Mouse (Mus musculus): ENCODE data around the gene Hspa4.
"Not testable (repeated sequence)": the region's sequence is repeated elsewhere in the genome, so short reads cannot be mapped to it uniquely, and the experiment has no call there.

Gene Hspa4

DNA sequence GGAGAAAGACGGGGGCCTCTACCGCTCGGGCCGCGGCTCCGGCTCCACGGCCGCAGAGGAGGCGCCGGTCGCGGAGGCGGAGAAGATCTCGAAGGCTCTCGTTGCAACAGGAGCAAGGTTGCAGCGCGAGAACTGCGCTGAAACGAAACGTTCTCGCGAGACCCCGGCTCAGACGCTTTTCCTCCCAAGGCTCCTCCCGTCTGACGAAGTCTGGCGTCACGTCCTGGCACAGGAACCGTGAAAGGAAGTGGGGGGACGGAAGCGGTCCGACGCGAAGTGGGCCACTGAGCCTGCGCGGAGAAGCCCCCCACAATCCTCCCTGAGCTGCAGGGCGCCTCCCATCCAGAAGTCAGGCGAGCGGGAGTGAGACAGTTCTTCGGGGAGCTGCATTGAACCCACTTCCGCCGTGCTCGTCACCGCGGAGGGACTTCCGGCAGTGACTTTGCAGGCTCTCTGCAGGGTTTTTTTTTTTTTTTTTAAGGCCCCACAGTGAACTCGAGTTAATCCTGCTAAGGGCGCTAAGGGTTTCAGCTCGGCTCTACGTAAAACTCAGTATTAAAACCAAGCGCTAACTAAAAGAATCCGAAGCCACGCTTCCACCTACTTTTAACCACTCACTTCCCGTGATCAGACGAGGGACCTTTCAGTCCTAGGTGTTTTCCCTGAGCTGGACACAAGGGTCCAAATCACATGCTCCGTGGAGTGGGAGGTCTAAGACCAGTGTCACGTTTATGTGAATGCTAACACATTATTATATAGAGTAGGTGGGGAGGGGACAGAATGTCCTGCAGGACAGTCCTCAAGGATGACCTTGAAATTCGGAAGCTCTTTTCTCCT, at the start of gene Hspa4:
Gene Hspa4 (minus strand): TSS at position 128 of the 837 bp plus-strand sequence.
- DNase-seq (ENCODE audit: low read depth in 2 of 2, low spot score in 2 of 2) = peak; percentile 96 to 98

DNA sequence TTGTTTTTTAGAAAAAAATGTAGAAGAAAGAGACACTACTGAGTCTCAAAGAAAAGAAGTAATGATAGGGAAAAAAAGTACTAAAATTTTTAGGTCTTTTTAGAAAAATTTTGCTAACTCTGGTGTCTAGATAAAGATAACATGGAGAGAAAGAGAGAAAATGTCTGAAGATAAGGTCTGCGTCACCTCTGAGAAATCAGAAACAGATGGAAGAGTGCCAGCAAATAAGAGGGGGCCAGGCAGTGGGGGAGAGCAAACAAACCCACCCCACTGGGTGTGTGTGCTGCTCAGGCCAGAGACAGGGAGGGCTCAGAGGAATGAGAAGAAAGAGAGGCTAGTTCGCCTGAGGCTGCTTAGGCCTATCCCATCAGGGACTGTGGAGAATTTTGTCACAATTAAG, 45.5 kb upstream of the Hspa4 start:
- DNase-seq (ENCODE audit: low read depth in 2 of 2, low spot score in 2 of 2) = no peak

GRCm38 (mm10) chr11:53345328-53345727, 45.1 kb upstream of the Hspa4 start:
- no peak for DNase-seq (ENCODE audit: low read depth in 2 of 2, low spot score in 2 of 2)

GRCm38 (mm10) chr11:53342711-53343110, 42.5 kb upstream of the Hspa4 start:
- no peak for DNase-seq (ENCODE audit: low read depth in 2 of 2, low spot score in 2 of 2)

GRCm38 (mm10) chr11:53341019-53341418, 40.8 kb upstream of the Hspa4 start:
- DNase-seq (ENCODE audit: low read depth in 2 of 2, low spot score in 2 of 2) = not testable (repeated sequence)

DNA sequence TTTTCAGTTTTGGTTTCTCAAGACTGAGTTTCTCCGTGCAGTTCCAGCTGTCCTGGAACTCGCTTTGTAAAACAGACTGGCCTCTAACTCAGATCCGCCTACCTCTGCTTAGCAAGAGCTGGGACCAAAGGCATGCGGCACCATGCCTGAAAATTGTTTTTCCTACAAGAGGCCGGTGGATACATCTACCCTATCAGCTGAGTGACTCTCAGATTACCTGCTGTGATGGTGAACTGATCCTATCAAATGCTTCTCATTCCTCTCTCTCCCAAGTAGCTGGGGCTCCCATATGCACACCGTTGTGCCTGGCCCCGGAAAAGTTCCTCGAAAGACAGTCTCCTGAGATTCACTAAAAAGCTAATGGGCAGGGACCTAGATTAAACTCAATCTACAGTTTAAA, 37.4 kb upstream of the Hspa4 start:
- DNase-seq (ENCODE audit: low read depth in 2 of 2, low spot score in 2 of 2) = no peak

DNA sequence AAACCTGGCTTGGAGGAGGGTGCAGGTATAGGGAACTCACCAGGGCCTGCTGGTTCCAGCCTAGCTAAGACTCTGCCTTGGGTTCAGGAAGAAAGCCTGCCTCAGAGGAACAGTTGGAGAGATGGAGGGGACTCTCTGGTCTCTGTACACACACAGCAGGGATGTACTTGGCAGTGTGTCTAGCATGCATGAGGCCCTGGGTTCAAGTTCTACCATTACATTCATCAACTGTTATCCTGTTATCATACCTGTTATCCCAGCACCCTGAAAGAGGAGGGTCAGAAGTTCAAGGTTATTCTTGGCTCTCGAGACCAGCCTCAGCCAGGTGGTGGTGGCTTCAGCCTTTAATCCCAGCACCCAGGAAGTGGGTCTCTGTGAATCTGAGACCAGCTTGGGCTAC, 36.7 kb upstream of the Hspa4 start:
- no peak for DNase-seq (ENCODE audit: low read depth in 2 of 2, low spot score in 2 of 2)

DNA sequence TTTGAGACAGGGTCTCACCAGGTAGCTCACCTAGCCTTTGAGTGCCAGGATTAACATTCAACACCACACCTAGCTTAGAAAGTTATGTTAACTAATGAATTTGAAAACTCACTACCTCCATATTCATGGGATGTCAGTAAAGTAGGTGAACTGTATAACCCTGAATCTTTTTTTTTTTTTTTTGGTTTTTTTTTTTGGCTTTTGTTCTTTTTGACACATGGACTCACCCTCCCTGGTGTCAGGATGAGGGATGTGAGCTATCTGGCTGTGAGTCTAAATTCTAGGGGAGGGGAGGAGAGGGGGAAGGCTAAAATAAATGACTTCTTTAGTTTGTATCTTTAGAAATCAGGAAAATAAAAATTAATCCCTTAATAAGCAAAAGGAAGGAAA, 35.9 kb upstream of the Hspa4 start:
- no peak for DNase-seq (ENCODE audit: low read depth in 2 of 2, low spot score in 2 of 2)

GRCm38 (mm10) chr11:53335505-53336181, 35.4 kb upstream of the Hspa4 start:
- no peak for DNase-seq (ENCODE audit: low read depth in 2 of 2, low spot score in 2 of 2)

GRCm38 (mm10) chr11:53332076-53332680, 31.9 kb upstream of the Hspa4 start:
- DNase-seq (ENCODE audit: low read depth in 2 of 2, low spot score in 2 of 2) = no peak

- DNase-seq (ENCODE audit: low read depth in 2 of 2, low spot score in 2 of 2) = no peak
Observed at GRCm38 (mm10) chr11:53331121-53331520, 30.9 kb upstream of the Hspa4 start.

DNA sequence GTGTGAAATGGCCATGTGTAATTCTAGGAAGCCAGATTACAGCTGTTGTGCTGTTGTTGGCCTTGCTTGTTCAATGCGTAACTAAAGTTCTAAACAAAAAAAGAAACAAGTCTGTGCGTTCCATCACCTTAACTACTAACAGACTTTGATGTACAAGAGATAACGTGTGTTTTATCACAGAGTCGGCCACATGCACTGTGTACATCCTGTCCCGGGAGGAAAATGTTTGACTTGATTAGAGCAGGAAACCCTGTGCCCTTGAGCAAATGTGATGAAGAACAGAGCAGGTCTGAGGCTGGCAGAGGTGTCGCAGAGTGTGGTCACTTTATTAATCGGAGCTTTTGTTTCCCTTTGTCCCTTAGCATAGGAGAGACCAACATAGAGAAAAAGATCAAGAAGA, 30.1 kb upstream of the Hspa4 start:
- DNase-seq (ENCODE audit: low read depth in 2 of 2, low spot score in 2 of 2) = no peak

DNA sequence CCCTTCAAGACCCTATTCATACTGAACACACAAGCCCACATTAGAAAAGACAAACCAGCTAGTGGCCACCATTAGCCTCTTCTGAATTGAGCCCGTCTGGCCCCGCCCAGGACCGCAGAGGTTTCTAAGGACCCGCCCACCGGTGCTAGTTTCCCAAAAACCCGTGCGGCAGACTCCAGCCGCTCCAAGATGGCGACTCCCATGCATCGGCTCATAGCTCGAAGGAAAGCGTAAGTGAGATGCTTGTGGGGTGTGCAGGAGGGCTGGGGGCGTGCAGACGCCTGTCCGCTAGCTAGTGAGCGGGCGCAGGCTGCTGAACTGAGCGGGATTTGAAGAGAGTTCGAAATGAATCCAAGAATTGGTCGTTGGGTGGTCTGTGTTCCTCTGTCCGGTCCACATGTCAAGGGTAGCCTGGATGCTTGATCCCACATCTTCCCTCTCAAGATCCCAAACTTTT, 24.3 kb upstream of the Hspa4 start, which contains the start of gene Zcchc10:
Gene Zcchc10 (plus strand): TSS at position 168 of the 457 bp plus-strand sequence.
- peak; percentile 78 to 86 for DNase-seq (ENCODE audit: low read depth in 2 of 2, low spot score in 2 of 2)

- DNase-seq (ENCODE audit: low read depth in 2 of 2, low spot score in 2 of 2) = not testable (repeated sequence)
Observed at GRCm38 (mm10) chr11:53319867-53320266, 19.6 kb upstream of the Hspa4 start.

GRCm38 (mm10) chr11:53318568-53318967, 18.3 kb upstream of the Hspa4 start:
- not testable (repeated sequence) for DNase-seq (ENCODE audit: low read depth in 2 of 2, low spot score in 2 of 2)

GRCm38 (mm10) chr11:53318041-53318440, 17.8 kb upstream of the Hspa4 start:
- DNase-seq (ENCODE audit: low read depth in 2 of 2, low spot score in 2 of 2) = no peak

- DNase-seq (ENCODE audit: low read depth in 2 of 2, low spot score in 2 of 2) = no peak
Observed at GRCm38 (mm10) chr11:53316996-53317395, 16.7 kb upstream of the Hspa4 start.

GRCm38 (mm10) chr11:53314770-53315173, 14.5 kb upstream of the Hspa4 start:
- no peak for DNase-seq (ENCODE audit: low read depth in 2 of 2, low spot score in 2 of 2)

GRCm38 (mm10) chr11:53312823-53313222, 12.6 kb upstream of the Hspa4 start:
- DNase-seq (ENCODE audit: low read depth in 2 of 2, low spot score in 2 of 2) = not testable (repeated sequence)

GRCm38 (mm10) chr11:53311385-53311784, 11.1 kb upstream of the Hspa4 start:
- DNase-seq (ENCODE audit: low read depth in 2 of 2, low spot score in 2 of 2) = no peak

DNA sequence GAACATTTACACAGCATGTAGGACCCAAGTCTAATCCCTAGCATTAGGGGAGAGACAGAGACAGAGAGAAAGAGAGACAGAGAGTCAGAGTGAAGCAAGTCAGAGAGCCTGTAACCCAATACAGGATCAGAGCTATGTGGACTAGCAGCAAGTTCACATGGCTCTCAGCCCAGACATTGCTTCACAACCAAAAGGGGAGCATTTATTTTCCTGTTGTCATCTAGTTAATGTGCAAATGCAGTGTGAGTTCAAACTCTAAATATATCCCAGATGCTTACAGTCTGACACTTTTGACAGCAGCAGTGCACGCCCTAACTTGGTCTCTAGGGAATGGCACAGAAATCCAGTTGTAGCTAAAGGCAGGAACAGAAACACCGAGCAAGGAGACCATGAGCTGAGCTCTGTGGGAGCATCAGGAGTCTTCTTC, 8.6 kb upstream of the Hspa4 start:
- no peak for DNase-seq (ENCODE audit: low read depth in 2 of 2, low spot score in 2 of 2)
